Mouse (Mus musculus) CH12.LX (cell line): ENCODE results near the gene Sh3rf1. TPM values are rescaled to one million over a fixed set of nuclear protein-coding genes. Genes with fewer than 3 reads are reported as not detected.

Experiments used
- DNase-seq: peaks from one replicate; pipeline ENCODE4 v3.0.0-alpha.2; 2013; ENCODE audit errors: extremely low read depth
- H3K27ac ChIP-seq: 2 replicates; pipeline ENCODE4 v1.5.1; 2012; ENCODE audit warnings: low read depth, mild to moderate bottlenecking, control low read depth, moderate library complexity; ENCODE audit not compliant: insufficient read depth
- H3K27me3 ChIP-seq: replicated peaks from 2 replicates; pipeline ENCODE3; 2012; ENCODE audit warnings: inconsistent platforms
- H3K36me3 ChIP-seq, 2 experiments: replicated peaks in 1 of 2; 2 replicates each; pipeline versions ENCODE3 to v1.6.1; 2012; ENCODE audit warnings: inconsistent platforms in 1 of 2, low read length in 1 of 2, mild to moderate bottlenecking in 1 of 2, mixed read lengths in 1 of 2, moderate library complexity in 1 of 2; ENCODE audit not compliant: control insufficient read depth in 1 of 2, insufficient read depth in 1 of 2
- H3K4me1 ChIP-seq, 2 experiments: 2 replicates each; pipeline ENCODE4 v1.6.1; 2012; ENCODE audit warnings: inconsistent platforms in 1 of 2, moderate library complexity in 1 of 2; ENCODE audit not compliant: insufficient read depth in 2 of 2, control insufficient read depth in 1 of 2
- H3K4me2 ChIP-seq: 2 replicates; pipeline ENCODE4 v1.6.1; 2012; ENCODE audit warnings: low read depth, mild to moderate bottlenecking, control low read depth; ENCODE audit not compliant: poor library complexity, insufficient read depth, severe bottlenecking
- H3K4me3 ChIP-seq, 3 experiments: fragments of 150-350 bp in 1 of 3; sonication (generic) in 1 of 3; replicated peaks in 1 of 3; 2 replicates each; pipeline versions ENCODE3 to v1.5.1; 2011 to 2012; ENCODE audit warnings: low read depth in 2 of 3, low read length in 2 of 3, mild to moderate bottlenecking in 2 of 3, moderate library complexity in 2 of 3, control low read depth in 1 of 3, improper control_type of control experiment in 1 of 3, inconsistent platforms in 1 of 3, mixed read lengths in 1 of 3; ENCODE audit not compliant: poor library complexity in 1 of 3
- H3K79me2 ChIP-seq: replicated peaks from 2 replicates; pipeline ENCODE4 v1.6.1; 2012; ENCODE audit warnings: mild to moderate bottlenecking, moderate library complexity; ENCODE audit not compliant: control insufficient read depth, poor library complexity, insufficient read depth, severe bottlenecking; ENCODE audit errors: extremely low read depth
- H3K9ac ChIP-seq: 2 replicates; pipeline ENCODE4 v1.6.1; 2012; ENCODE audit warnings: low read depth, mild to moderate bottlenecking, control low read depth, moderate library complexity; ENCODE audit not compliant: insufficient read depth
- H3K9me3 ChIP-seq: replicated peaks from 2 replicates; pipeline ENCODE3; 2012; ENCODE audit warnings: low read length, inconsistent platforms, mixed read lengths
- CHD1 ChIP-seq: IDR thresholded peaks from 2 replicates; pipeline ENCODE4 v1.6.1; 2012; ENCODE audit warnings: low read depth, low read length, improper control_type of control experiment, inconsistent platforms
- CTCF ChIP-seq, 2 experiments: IDR thresholded peaks in 1 of 2; conservative IDR thresholded peaks in 1 of 2; 2 replicates each; pipeline ENCODE4 v1.5.1; 2011 to 2012; ENCODE audit warnings: low read depth in 2 of 2, low read length in 2 of 2, improper control_type of control experiment in 1 of 2, inconsistent platforms in 1 of 2, mild to moderate bottlenecking in 1 of 2, moderate library complexity in 1 of 2
- ELF1 ChIP-seq: IDR thresholded peaks from 2 replicates; pipeline ENCODE4 v1.6.1; 2014; ENCODE audit warnings: low read depth, mild to moderate bottlenecking, inconsistent platforms, low read length, improper control_type of control experiment
- EP300 ChIP-seq: IDR thresholded peaks from 2 replicates; pipeline ENCODE4 v1.6.1; 2011; ENCODE audit warnings: low read length, improper control_type of control experiment
- HCFC1 ChIP-seq: IDR thresholded peaks from 2 replicates; pipeline ENCODE4 v1.6.1; 2012; ENCODE audit warnings: low read depth, mild to moderate bottlenecking, inconsistent platforms, low read length, improper control_type of control experiment
- IRF4 ChIP-seq: IDR thresholded peaks from 2 replicates; pipeline ENCODE4 v1.6.1; 2014; ENCODE audit warnings: low read depth, mild to moderate bottlenecking, inconsistent platforms, low read length, improper control_type of control experiment
- JUN ChIP-seq: IDR thresholded peaks from 2 replicates; pipeline ENCODE4 v1.6.1; 2011; ENCODE audit warnings: low read depth, mild to moderate bottlenecking, low read length, improper control_type of control experiment, moderate library complexity; ENCODE audit not compliant: insufficient read depth
- JUND ChIP-seq: conservative IDR thresholded peaks from 2 replicates; pipeline ENCODE4 v1.6.1; 2011; ENCODE audit warnings: low read depth, low read length, improper control_type of control experiment
- MAFK ChIP-seq: IDR thresholded peaks from 2 replicates; pipeline ENCODE4 v1.6.1; 2011; ENCODE audit warnings: low read length, improper control_type of control experiment; ENCODE audit not compliant: insufficient replicate concordance
- MAX ChIP-seq: IDR thresholded peaks from 2 replicates; pipeline ENCODE4 v1.6.1; 2011; ENCODE audit warnings: low read length, improper control_type of control experiment
- MAZ ChIP-seq: IDR thresholded peaks from 2 replicates; pipeline ENCODE4 v1.6.1; 2012; ENCODE audit warnings: low read depth, mild to moderate bottlenecking, inconsistent platforms, low read length, improper control_type of control experiment, moderate library complexity
- MXI1 ChIP-seq: IDR thresholded peaks from 2 replicates; pipeline ENCODE4 v1.6.1; 2011; ENCODE audit warnings: mild to moderate bottlenecking, low read depth, low read length, improper control_type of control experiment
- POLR2AphosphoS2 ChIP-seq: IDR thresholded peaks from 2 replicates; pipeline ENCODE4 v1.6.1; 2011; ENCODE audit warnings: low read depth, low read length, improper control_type of control experiment
- RAD21 ChIP-seq: IDR thresholded peaks from 2 replicates; pipeline ENCODE4 v1.6.1; 2011; ENCODE audit warnings: low read depth, mild to moderate bottlenecking, low read length, improper control_type of control experiment, moderate library complexity
- TBP ChIP-seq: conservative IDR thresholded peaks from 2 replicates; pipeline ENCODE4 v1.6.1; 2011; ENCODE audit warnings: low read depth, low read length, improper control_type of control experiment
- ZMIZ1 ChIP-seq: IDR thresholded peaks from 2 replicates; pipeline ENCODE4 v1.6.1; 2012; ENCODE audit warnings: low read depth, mild to moderate bottlenecking, inconsistent platforms, low read length, improper control_type of control experiment
- dilution Hi-C: fragments of 300-500 bp; cut with MboI; formaldehyde crosslinking; loops from 2 replicates; pipeline ENCODE4 v1.14.3; 2020; ENCODE audit warnings: low sequenced_read_pairs; ENCODE audit not compliant: extremely low pct_unique_long_range_greater_than_20kb, extremely low pct_ligation_motif_present
- in situ Hi-C: fragments of 300-500 bp; cut with MboI; formaldehyde crosslinking; loops from 3 replicates; pipeline ENCODE4 v1.14.3; 2019; ENCODE audit warnings: low sequenced_read_pairs, low pct_ligation_motif_present, low pct_unique_long_range_greater_than_20kb, mixed read lengths
- polyA plus RNA-seq: library from polyadenylated mRNA; unstranded; fragments of >175 nt; gene quantifications from 2 replicates; pipeline ENCODE4 v1.2.1, GENCODE M21; 2012; ENCODE audit warnings: low read depth; ENCODE audit not compliant: insufficient read length
- total RNA-seq, 2 experiments: library from RNA; depleted of rRNA; stranded (reverse); fragments of 300-350 nt in 1 of 2; fragments of >200 nt in 1 of 2; gene quantifications; 2 replicates each; pipeline ENCODE4 v1.2.3; 2012 to 2014

Gene Sh3rf1
- total and polyA plus RNA-seq, 3 experiments, result 6.0 to 16.8 (median 10.6) TPM

- H3K79me2 ChIP-seq, result peaks cover 14% of the 10 kb centered on the region
- H3K4me2 ChIP-seq, result no peak overlapping the region
- in situ Hi-C loops (no loop called here), dilution Hi-C loops (no loop called here)
- H3K27ac ChIP-seq, result no peak overlapping the region
- TF ChIP-seq EP300 (no peak), CTCF (conservative IDR thresholded peaks at IDR 0.05 in 1 of 2, IDR thresholded peaks at IDR 0.05 in 1 of 2; ENCODE audit: low read depth in 2 of 2, low read length in 2 of 2) (no peak), MAX (no peak), MAFK (no peak), JUND (no peak), MAZ (no peak), ZMIZ1 (no peak)
- H3K36me3 ChIP-seq, result peaks cover 4 to 25% of the 10 kb centered on the region in 2 experiments
- H3K9me3 ChIP-seq, result no peaks in the 10 kb centered on the region
- H3K27me3 ChIP-seq, result no peaks in the 10 kb centered on the region
- DNase-seq, result no peak
- peaks cover 12 to 30% of the 10 kb centered on the region in 2 experiments for H3K4me1 ChIP-seq
- H3K9ac ChIP-seq, result no peak overlapping the region
- no peak overlapping the region for H3K4me3 ChIP-seq
Measured at GRCm38 (mm10) chr8:61324363-61324914, 100.8 kb downstream of the Sh3rf1 start.

GRCm38 (mm10) chr8:61325014-61325715, 101.5 kb downstream of the Sh3rf1 start:
- no peaks in the 10 kb centered on the region for H3K9me3 ChIP-seq
- H3K4me3 ChIP-seq, result no peak overlapping the region
- H3K4me2 ChIP-seq, result no peak overlapping the region
- in situ Hi-C loops, result no loop called here
- no peak overlapping the region for H3K9ac ChIP-seq
- no peaks in the 10 kb centered on the region for H3K27me3 ChIP-seq
- TF ChIP-seq POLR2AphosphoS2 (no peak), MAFK (no peak), IRF4 (no peak), CHD1 (no peak), MXI1 (no peak), JUN (no peak), CTCF (conservative IDR thresholded peaks at IDR 0.05 in 1 of 2, IDR thresholded peaks at IDR 0.05 in 1 of 2; ENCODE audit: low read depth in 2 of 2, low read length in 2 of 2) (no peak), JUND (no peak), RAD21 (no peak), HCFC1 (no peak), TBP (no peak), ELF1 (no peak)
- peaks cover 4 to 32% of the 10 kb centered on the region in 2 experiments for H3K36me3 ChIP-seq
- H3K79me2 ChIP-seq, result peaks cover 14% of the 10 kb centered on the region
- dilution Hi-C loops, result no loop called here
- H3K4me1 ChIP-seq, result peaks cover 12 to 25% of the 10 kb centered on the region in 2 experiments
- H3K27ac ChIP-seq, result no peak overlapping the region
- no peak for DNase-seq
